In genomic region chr15:67750582-67750981, GRCm38 (mm10) we compare ENCODE assay signal across 19 mouse cellular contexts.
"Had no signal": no experiment of that assay in that cellular context is flagged by ENCODE, and none has a peak within 500 bp of the region (broad histone marks: within the 10 kb centered on the region; RNA-seq: fewer than 3 reads in every experiment).

No protein-coding gene starts in this region.

- H3K9ac ChIP-seq: intestine, embryonic 15.5 days; kidney, embryonic 15.5 days; liver, embryonic 13.5 days; midbrain, embryonic 15.5 days had no signal

- H3K27ac ChIP-seq: intestine, embryonic 15.5 days; kidney, embryonic 15.5 days; left cerebral cortex, adult 2 months; liver, embryonic 13.5 days; midbrain, embryonic 15.5 days; stomach, postnatal 0 days had no signal

- DNase-seq: kidney, adult 11 months; kidney, adult 8-10 months; kidney, postnatal 10 days; kidney, postnatal 36 days; layer of hippocampus, postnatal 36 days; liver, embryonic 13.5 days; lung, adult 2 months; lung, postnatal 14 days; lung, postnatal 4 days; right cerebral cortex, adult 18-20 months; right cerebral cortex, postnatal 14 days; right cerebral cortex, postnatal 4 days; thymus, adult 2 months; thymus, postnatal 25 days had no signal

- ATAC-seq: intestine, embryonic 15.5 days; midbrain, embryonic 15.5 days had no signal

- H3K9me3 ChIP-seq: intestine, embryonic 15.5 days; kidney, embryonic 15.5 days; liver, embryonic 13.5 days; midbrain, embryonic 15.5 days had no signal

- H3K4me2 ChIP-seq: intestine, embryonic 15.5 days; kidney, embryonic 15.5 days; liver, embryonic 13.5 days; midbrain, embryonic 15.5 days had no signal

- H3K27me3 ChIP-seq: intestine, embryonic 15.5 days; kidney, embryonic 15.5 days; liver, embryonic 13.5 days; midbrain, embryonic 15.5 days had no signal

- H3K4me3 ChIP-seq: intestine, embryonic 15.5 days; kidney, embryonic 15.5 days; left cerebral cortex, adult 2 months; liver, embryonic 13.5 days; midbrain, embryonic 15.5 days had no signal

- H3K36me3 ChIP-seq: intestine, embryonic 15.5 days; kidney, embryonic 15.5 days; liver, embryonic 13.5 days; midbrain, embryonic 15.5 days had no signal

- H3K4me1 ChIP-seq: intestine, embryonic 15.5 days; kidney, embryonic 15.5 days; liver, embryonic 13.5 days had no signal
